Mouse (Mus musculus): ENCODE measurements around the gene Foxd1. TPM values are rescaled to one million over a fixed set of nuclear protein-coding genes. Genes with fewer than 3 reads are reported as not detected.

The Foxd1 gene
- polyA plus RNA-seq, 1 experiment from 2014 or later: 3.4 TPM

GRCm38 (mm10) chr13:98374979-98375378, 20.9 kb downstream of the Foxd1 start:
- H3K36me3 ChIP-seq: no peaks in the 10 kb centered on the region
- H3K4me1 ChIP-seq: no peaks in the 10 kb centered on the region
- no peak for DNase-seq (ENCODE audit: low spot score)
- H3K9me3 ChIP-seq (replicated peaks): no peaks in the 10 kb centered on the region
- peaks cover 69% of the 10 kb centered on the region for H3K27me3 ChIP-seq (ENCODE audit: low read depth, poor library complexity, severe bottlenecking)
- no peak overlapping the region for H3K27ac ChIP-seq (replicated peaks)
- H3K4me3 ChIP-seq: no peak overlapping the region
- WGBS: 64% methylated on average over 3 of the region's 3 CpGs

- peaks cover 42% of the 10 kb centered on the region for H3K27me3 ChIP-seq (ENCODE audit: low read depth, poor library complexity, severe bottlenecking)
- no peaks in the 10 kb centered on the region for H3K9me3 ChIP-seq (replicated peaks)
- H3K4me3 ChIP-seq: no peak overlapping the region
- no peak for DNase-seq (ENCODE audit: low spot score)
- no peaks in the 10 kb centered on the region for H3K4me1 ChIP-seq
- 89% methylated on average over 3 of the region's 3 CpGs for WGBS
- no peak overlapping the region for H3K27ac ChIP-seq (replicated peaks)
- H3K36me3 ChIP-seq: no peaks in the 10 kb centered on the region
Observed at GRCm38 (mm10) chr13:98377746-98378145, 23.7 kb downstream of the Foxd1 start.

GRCm38 (mm10) chr13:98382751-98383150, 28.7 kb downstream of the Foxd1 start:
- H3K27me3 ChIP-seq (ENCODE audit: low read depth, poor library complexity, severe bottlenecking): peaks cover 17% of the 10 kb centered on the region
- no peak overlapping the region for H3K27ac ChIP-seq (replicated peaks)
- WGBS: 89% methylated on average over 4 of the region's 4 CpGs
- no peaks in the 10 kb centered on the region for H3K4me1 ChIP-seq
- no peak for DNase-seq (ENCODE audit: low spot score)
- no peaks in the 10 kb centered on the region for H3K36me3 ChIP-seq
- peaks cover 7% of the 10 kb centered on the region; the same call in 1 of the 2 replicates for H3K9me3 ChIP-seq (replicated peaks)
- no peak overlapping the region for H3K4me3 ChIP-seq

GRCm38 (mm10) chr13:98383911-98384498, 30.0 kb downstream of the Foxd1 start:
- H3K4me1 ChIP-seq: no peaks in the 10 kb centered on the region
- H3K9me3 ChIP-seq (replicated peaks): peaks cover 7% of the 10 kb centered on the region; the same call in 1 of the 2 replicates
- no peaks in the 10 kb centered on the region for H3K36me3 ChIP-seq
- no peak overlapping the region for H3K4me3 ChIP-seq
- no peak overlapping the region for H3K27ac ChIP-seq (replicated peaks)
- DNase-seq (ENCODE audit: low spot score): no peak
- H3K27me3 ChIP-seq (ENCODE audit: low read depth, poor library complexity, severe bottlenecking): peaks cover 29% of the 10 kb centered on the region
- 92% methylated on average over 16 of the region's 16 CpGs for whole genome bisulfite sequencing

- H3K9me3 ChIP-seq (replicated peaks): peaks cover 7% of the 10 kb centered on the region; the same call in 1 of the 2 replicates
- DNase-seq (ENCODE audit: low spot score): no peak
- H3K27me3 ChIP-seq (ENCODE audit: low read depth, poor library complexity, severe bottlenecking): peaks cover 48% of the 10 kb centered on the region
- H3K27ac ChIP-seq (replicated peaks): no peak overlapping the region
- H3K4me1 ChIP-seq: peaks cover 11% of the 10 kb centered on the region
- no peak overlapping the region for H3K4me3 ChIP-seq
- WGBS: 77% methylated on average over 2 of the region's 2 CpGs
- no peaks in the 10 kb centered on the region for H3K36me3 ChIP-seq
Observed at GRCm38 (mm10) chr13:98385877-98386276, 31.8 kb downstream of the Foxd1 start.

GRCm38 (mm10) chr13:98389092-98389491, 35.0 kb downstream of the Foxd1 start:
- no peak for DNase-seq (ENCODE audit: low spot score)
- Histone ChIP-seq H3K36me3 (no peaks in the 10 kb centered on the region), H3K4me1 (peaks cover 38% of the 10 kb centered on the region), H3K9me3 (replicated peaks) (peaks cover 7% of the 10 kb centered on the region; the same call in 1 of the 2 replicates), H3K4me3 (no peak overlapping the region), H3K27ac (replicated peaks) (no peak overlapping the region), H3K27me3 (ENCODE audit: low read depth, poor library complexity, severe bottlenecking) (peaks cover 75% of the 10 kb centered on the region)
- 66% methylated on average over 1 of the region's 1 CpGs for WGBS

GRCm38 (mm10) chr13:98390363-98390762, 36.3 kb downstream of the Foxd1 start:
- no peaks in the 10 kb centered on the region for H3K36me3 ChIP-seq
- H3K9me3 ChIP-seq (replicated peaks): peaks cover 7% of the 10 kb centered on the region; the same call in 1 of the 2 replicates
- H3K27me3 ChIP-seq (ENCODE audit: low read depth, poor library complexity, severe bottlenecking): peaks cover 88% of the 10 kb centered on the region
- H3K4me1 ChIP-seq: peaks cover 38% of the 10 kb centered on the region
- WGBS: 6% methylated on average over 6 of the region's 6 CpGs
- H3K4me3 ChIP-seq: peak overlapping the region; percentile 61
- no peak overlapping the region for H3K27ac ChIP-seq (replicated peaks)
- no peak for DNase-seq (ENCODE audit: low spot score)

- Histone ChIP-seq H3K27ac (replicated peaks) (peak overlapping the region; percentile 76), H3K9me3 (replicated peaks) (peaks cover 5% of the 10 kb centered on the region; the same call in 1 of the 2 replicates), H3K27me3 (ENCODE audit: low read depth, poor library complexity, severe bottlenecking) (peaks cover 90% of the 10 kb centered on the region), H3K4me3 (peak overlapping the region; percentile 61), H3K4me1 (peaks cover 38% of the 10 kb centered on the region), H3K36me3 (no peaks in the 10 kb centered on the region)
- WGBS: under 1% methylated on average over 68 of the region's 68 CpGs
- DNase-seq (ENCODE audit: low spot score): peak; percentile 79
Observed at GRCm38 (mm10) chr13:98390771-98391634, 37.0 kb downstream of the Foxd1 start.

GRCm38 (mm10) chr13:98391635-98391990, 37.6 kb downstream of the Foxd1 start:
- DNase-seq (ENCODE audit: low spot score): no peak
- H3K4me3 ChIP-seq: peak overlapping the region; percentile 61
- H3K9me3 ChIP-seq (replicated peaks): no peaks in the 10 kb centered on the region
- H3K27ac ChIP-seq (replicated peaks): peak overlapping the region; percentile 76; the same call in 1 of the 2 replicates
- peaks cover 38% of the 10 kb centered on the region for H3K4me1 ChIP-seq
- WGBS: 2% methylated on average over 4 of the region's 4 CpGs
- no peaks in the 10 kb centered on the region for H3K36me3 ChIP-seq
- peaks cover 84% of the 10 kb centered on the region for H3K27me3 ChIP-seq (ENCODE audit: low read depth, poor library complexity, severe bottlenecking)

GRCm38 (mm10) chr13:98392031-98392430, 38.0 kb downstream of the Foxd1 start:
- Histone ChIP-seq H3K36me3 (no peaks in the 10 kb centered on the region), H3K27me3 (ENCODE audit: low read depth, poor library complexity, severe bottlenecking) (peaks cover 84% of the 10 kb centered on the region), H3K9me3 (replicated peaks) (no peaks in the 10 kb centered on the region), H3K4me3 (0 out of 2 replicates have a peak overlapping the region, but pooled peaks have one; percentile 61), H3K27ac (replicated peaks) (no peak overlapping the region), H3K4me1 (peaks cover 38% of the 10 kb centered on the region)
- 23% methylated on average over 6 of the region's 6 CpGs for WGBS
- no peak for DNase-seq (ENCODE audit: low spot score)

- H3K4me1 ChIP-seq: peaks cover 38% of the 10 kb centered on the region
- DNase-seq (ENCODE audit: low spot score): peak; percentile 16
- H3K27ac ChIP-seq (replicated peaks): no peak overlapping the region
- no peaks in the 10 kb centered on the region for H3K36me3 ChIP-seq
- peaks cover 74% of the 10 kb centered on the region for H3K27me3 ChIP-seq (ENCODE audit: low read depth, poor library complexity, severe bottlenecking)
- WGBS: 35% methylated on average over 10 of the region's 10 CpGs
- no peak overlapping the region for H3K4me3 ChIP-seq
- H3K9me3 ChIP-seq (replicated peaks): no peaks in the 10 kb centered on the region
Observed at GRCm38 (mm10) chr13:98393356-98394070, 39.5 kb downstream of the Foxd1 start.

Data from midbrain, embryonic 10.5 days (tissue).